Mouse (Mus musculus) cortical plate, adult 2 months (tissue): ENCODE data around the gene Mrtfa. TPM values are rescaled to one million over a fixed set of nuclear protein-coding genes. Genes with fewer than 3 reads are reported as not detected.

Source experiments
- H3K27ac ChIP-seq: fragments of 200-500 bp; 2 replicates; pipeline ENCODE4 v1.5.1; 2012; ENCODE audit warnings: low read length, control low read depth, inconsistent platforms; ENCODE audit not compliant: insufficient read depth
- H3K4me1 ChIP-seq: fragments of 200-500 bp; 2 replicates; pipeline ENCODE4 v1.6.1; 2011; ENCODE audit warnings: low read length; ENCODE audit not compliant: control insufficient read depth, insufficient read depth
- H3K4me3 ChIP-seq: fragments of 200-500 bp; 2 replicates; pipeline ENCODE4 v1.5.1; 2011; ENCODE audit warnings: mild to moderate bottlenecking, low read length, control low read depth; ENCODE audit not compliant: insufficient read depth
- CTCF ChIP-seq: fragments of 200-500 bp; IDR thresholded peaks from 2 replicates; pipeline ENCODE4 v1.5.1; 2011; ENCODE audit warnings: mild to moderate bottlenecking, control low read depth, low read length; ENCODE audit not compliant: insufficient read depth; ENCODE audit errors: extremely low read depth
- POLR2A ChIP-seq: fragments of 200-500 bp; IDR thresholded peaks from 2 replicates; pipeline ENCODE4 v1.6.1; 2011; ENCODE audit warnings: mild to moderate bottlenecking, low read length, control low read depth; ENCODE audit not compliant: insufficient read depth; ENCODE audit errors: extremely low read depth
- polyA plus RNA-seq: library from polyadenylated mRNA; depleted of rRNA; stranded (reverse); fragments of >200 nt; gene quantifications from 2 replicates; pipeline ENCODE4 v1.2.3, GENCODE M21; 2012

Mrtfa gene
- polyA plus RNA-seq, 1 experiment, result 30.9 TPM

DNA sequence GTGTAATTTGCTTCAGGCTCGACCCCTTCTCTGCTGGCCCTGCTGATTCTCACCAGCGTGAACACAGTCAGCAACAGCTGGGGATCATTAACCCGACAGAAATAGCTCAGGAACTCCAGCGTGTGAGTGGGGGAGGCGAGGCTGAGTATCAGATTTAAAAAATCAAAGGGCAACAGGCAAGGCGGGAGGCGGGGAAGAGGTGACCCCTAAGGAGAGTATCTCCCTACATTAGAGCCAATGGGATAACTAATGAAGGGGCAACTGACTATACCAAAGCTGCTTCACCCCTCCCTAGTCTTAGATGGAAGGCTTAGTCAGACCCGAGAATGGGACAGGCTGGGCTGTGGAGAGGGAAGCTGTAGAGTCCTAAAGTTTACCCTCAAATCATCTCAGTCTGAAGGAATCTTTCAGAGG, 128.4 kb downstream of the Mrtfa start:
- TF ChIP-seq POLR2A (no peak), CTCF (no peak)
- Histone ChIP-seq H3K27ac (no peak overlapping the region), H3K4me1 (peaks cover 10% of the 10 kb centered on the region), H3K4me3 (no peak overlapping the region)

DNA sequence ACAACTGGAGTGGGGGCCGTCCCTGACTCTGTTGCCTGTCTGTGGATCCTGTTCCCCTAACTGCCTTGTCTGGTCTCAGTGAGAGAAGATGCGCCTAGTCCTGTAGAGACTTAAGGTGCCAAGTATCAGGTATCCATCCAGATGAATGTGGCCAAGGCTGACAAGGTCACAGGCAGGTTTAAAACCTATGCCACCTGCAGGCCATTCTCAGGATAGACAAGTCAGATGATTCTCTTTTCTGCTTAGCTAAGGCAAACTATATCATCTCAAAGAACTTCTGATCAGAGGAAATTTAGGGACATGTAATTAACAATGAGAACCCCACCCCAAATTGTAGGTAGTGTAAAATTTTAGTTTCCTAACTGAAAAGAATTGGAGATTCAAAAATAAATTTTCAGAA, 129.6 kb downstream of the Mrtfa start:
- Histone ChIP-seq H3K4me1 (peaks cover 5% of the 10 kb centered on the region), H3K27ac (no peak overlapping the region), H3K4me3 (no peak overlapping the region)
- TF ChIP-seq POLR2A, result no peak
- no peak for TF ChIP-seq CTCF

DNA sequence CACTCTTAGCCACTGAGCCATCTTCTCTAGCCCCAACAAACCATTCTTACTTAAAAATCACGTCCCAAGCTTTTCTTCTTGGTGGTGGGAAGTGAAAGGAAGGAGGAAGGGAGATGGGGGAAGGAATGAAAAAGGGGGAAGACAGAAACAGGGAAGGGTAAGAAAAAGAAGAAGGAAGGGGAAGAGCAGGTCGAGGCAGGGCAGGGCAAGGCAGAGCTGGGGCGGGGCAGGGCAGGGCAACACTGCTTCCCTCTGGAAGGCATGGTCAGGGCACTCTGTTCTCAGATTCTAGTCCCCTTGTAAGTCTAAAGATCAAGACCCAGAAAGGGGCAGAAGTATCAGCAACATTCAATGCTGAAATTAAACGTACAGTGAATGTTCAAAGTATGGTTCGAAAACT, 132.8 kb downstream of the Mrtfa start:
- Histone ChIP-seq H3K4me1 (peaks cover 5% of the 10 kb centered on the region; the same call in 1 of the 2 replicates), H3K27ac (no peak overlapping the region), H3K4me3 (no peak overlapping the region)
- no peak for TF ChIP-seq CTCF
- TF ChIP-seq POLR2A, result no peak

DNA sequence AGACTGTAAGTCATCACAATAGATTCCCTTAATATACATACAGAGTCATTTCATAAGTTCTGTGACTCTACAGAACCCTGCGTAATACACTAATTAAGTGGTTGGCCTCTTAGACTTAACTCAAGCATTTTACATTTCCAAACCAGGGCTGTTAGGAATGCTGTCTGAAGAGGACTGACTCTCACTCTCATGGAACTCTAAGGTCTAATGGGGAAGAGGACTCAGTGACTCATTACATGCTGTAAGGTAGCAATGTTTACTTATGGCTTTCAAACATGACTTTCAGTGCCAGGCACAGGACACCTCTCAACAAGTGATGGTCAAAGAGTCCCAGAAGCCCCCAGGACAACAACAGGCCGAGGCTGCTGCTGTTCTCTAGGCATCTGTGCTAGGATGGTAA, 135.1 kb downstream of the Mrtfa start:
- Histone ChIP-seq H3K27ac (no peak overlapping the region), H3K4me1 (no peaks in the 10 kb centered on the region), H3K4me3 (no peak overlapping the region)
- TF ChIP-seq CTCF (no peak), POLR2A (no peak)

DNA sequence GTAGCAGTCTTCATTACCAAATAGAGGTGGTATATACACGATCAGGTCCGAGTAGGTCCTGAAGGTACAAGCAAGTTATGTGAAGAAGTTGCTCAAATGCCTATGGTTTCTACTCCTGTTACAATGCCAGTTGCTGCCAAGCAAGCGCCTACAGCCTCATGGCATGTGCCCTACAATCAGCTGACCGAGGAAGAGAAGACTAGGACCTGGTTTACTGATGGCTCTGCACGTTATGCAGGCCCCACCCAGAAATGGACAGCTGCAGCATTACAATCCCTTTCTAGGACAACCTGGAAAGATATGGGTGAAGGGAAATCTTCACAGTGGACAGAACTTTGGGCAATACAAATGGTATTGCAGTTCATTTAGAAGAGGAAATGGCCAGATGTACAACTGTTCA, 138.1 kb downstream of the Mrtfa start:
- no peak overlapping the region for H3K27ac ChIP-seq
- TF ChIP-seq CTCF (no peak), POLR2A (no peak)
- no peaks in the 10 kb centered on the region; the same call in 1 of the 2 replicates for H3K4me1 ChIP-seq
- no peak overlapping the region for H3K4me3 ChIP-seq

DNA sequence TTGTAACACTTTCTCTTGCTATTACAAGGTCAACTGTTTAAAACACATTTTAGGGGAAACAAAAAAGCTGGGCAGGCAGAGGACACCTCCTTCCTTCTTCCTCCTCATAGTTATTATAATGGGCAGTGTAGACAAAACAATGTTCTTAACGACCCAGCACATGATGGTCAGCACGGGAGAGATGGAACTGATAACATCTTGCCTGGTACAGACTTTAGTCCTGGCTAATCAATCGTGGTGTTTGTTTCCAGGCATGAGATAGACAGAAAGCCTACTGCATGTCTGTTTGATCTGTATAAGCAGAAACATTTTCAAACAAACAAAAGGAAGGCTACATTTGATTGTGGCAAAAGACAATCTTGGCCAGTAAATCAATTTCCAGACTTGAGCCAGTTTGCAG, 140.1 kb downstream of the Mrtfa start:
- no peak for TF ChIP-seq CTCF
- H3K4me3 ChIP-seq, result no peak overlapping the region

DNA sequence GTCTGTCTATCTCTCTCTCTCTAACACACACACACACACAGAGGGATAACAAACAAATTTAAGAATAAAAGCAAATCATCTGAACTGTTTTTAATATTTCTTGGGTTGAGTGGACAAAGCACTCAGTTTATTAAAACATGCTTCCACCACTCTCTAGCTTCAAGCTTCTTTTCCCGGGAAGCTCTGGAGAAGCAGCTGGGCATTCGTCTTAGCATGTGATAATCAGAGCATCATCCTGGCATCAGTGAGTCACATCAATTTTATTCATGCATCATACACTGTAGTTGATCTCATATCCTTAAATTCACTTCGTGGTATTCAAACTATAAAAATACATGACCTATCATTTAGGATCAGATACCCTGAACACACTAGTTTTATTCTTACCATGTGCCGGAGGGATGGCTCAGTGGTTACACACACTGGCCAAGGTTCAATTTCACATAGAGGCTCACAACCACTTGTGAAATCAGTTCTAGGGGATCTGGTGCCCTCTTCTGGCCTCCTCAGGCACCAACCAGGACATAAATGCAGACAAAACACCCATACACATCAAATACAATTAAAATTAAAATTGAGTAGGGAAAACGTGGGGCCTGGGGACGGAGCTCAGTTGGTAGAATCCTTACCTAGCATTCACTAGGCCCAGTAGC, 141.0 kb downstream of the Mrtfa start:
- no peak overlapping the region for H3K4me3 ChIP-seq
- H3K4me1 ChIP-seq, result no peaks in the 10 kb centered on the region; the same call in 1 of the 2 replicates
- TF ChIP-seq CTCF, result peak; percentile 65
- TF ChIP-seq POLR2A, result no peak
- no peak overlapping the region for H3K27ac ChIP-seq

More for the DNA sequence above, 140.1 kb downstream of the Mrtfa start:
- no peaks in the 10 kb centered on the region; the same call in 1 of the 2 replicates for H3K4me1 ChIP-seq
- no peak overlapping the region for H3K27ac ChIP-seq

DNA sequence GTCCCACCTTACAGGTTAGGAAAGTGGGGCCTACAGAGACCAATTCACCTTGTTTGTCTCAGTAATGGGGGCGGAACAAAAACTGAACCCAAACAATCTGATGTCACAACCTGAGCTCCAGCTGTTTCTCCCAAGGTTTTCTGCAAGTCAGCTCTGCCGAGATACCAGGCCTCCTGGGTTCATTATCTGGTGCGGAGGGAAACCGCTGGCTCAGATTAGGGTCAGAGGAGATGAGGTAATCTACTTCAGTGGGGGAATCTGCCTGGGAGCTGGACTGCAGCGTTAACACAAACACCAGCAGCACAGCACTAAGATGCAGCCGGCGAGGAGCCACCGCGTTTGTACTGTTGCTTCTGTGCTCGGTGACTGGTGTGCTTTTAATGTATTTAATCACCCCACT, 143.1 kb downstream of the Mrtfa start:
- Histone ChIP-seq H3K4me3 (no peak overlapping the region), H3K4me1 (peaks cover 1% of the 10 kb centered on the region; the same call in 1 of the 2 replicates), H3K27ac (no peak overlapping the region)
- no peak for TF ChIP-seq CTCF
- no peak for TF ChIP-seq POLR2A

DNA sequence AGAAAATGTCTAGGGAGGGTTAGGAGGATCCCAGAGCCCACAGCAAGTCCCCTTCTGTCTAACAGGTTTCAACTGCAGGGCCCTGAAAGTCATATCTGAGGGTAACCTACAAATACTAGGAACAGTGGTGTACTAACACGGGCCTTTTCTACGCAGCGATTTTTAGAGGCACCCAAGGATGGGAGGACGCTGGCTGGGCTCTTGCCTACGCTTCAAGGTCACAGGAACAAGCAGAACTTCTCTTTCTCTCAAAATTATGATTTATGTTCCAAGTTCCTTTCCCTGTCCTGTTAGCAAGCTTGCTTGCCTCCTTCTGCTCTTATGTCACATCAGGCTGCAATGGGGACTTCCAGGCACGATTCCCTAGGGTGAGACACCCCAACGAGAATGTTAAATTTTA, 144.5 kb downstream of the Mrtfa start:
- no peak for TF ChIP-seq POLR2A
- TF ChIP-seq CTCF, result no peak
- no peak overlapping the region for H3K27ac ChIP-seq
- H3K4me3 ChIP-seq, result no peak overlapping the region
- H3K4me1 ChIP-seq, result peaks cover 4% of the 10 kb centered on the region; the same call in 1 of the 2 replicates

DNA sequence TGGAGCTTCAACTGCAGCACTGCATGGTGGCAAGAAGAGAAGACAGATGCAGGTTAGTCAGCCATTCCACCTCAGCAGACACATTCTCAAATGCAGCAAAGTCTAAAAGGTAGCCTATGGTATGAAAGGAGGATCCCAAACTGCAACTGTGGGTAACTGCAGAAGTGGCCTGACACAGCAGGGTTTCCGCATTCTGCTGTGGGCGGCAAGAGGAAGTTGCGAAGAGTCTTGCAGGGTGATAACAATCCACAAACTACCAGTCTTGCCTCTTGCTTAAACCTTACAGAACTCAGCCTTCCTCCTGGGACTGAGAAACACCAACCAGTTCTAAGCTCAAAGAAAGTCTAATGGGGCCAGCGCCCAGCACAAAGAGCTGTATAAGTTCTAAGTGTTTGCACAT, 145.2 kb downstream of the Mrtfa start:
- H3K4me3 ChIP-seq, result no peak overlapping the region
- peaks cover 4% of the 10 kb centered on the region; the same call in 1 of the 2 replicates for H3K4me1 ChIP-seq
- TF ChIP-seq CTCF (no peak), POLR2A (no peak)
- H3K27ac ChIP-seq, result no peak overlapping the region
